Mouse (Mus musculus) intestine, embryonic 15.5 days (tissue): Measurements from ENCODE around the gene Diexf. TPM values are rescaled to one million over a fixed set of nuclear protein-coding genes. Genes with fewer than 3 reads are reported as not detected.

Source experiments
- ATAC-seq: fragments of 200-750 bp; cut with Nextera tagmentation; 2 replicates; pipeline ENCODE4 v1.8.0; 2017; ENCODE audit warnings: moderate TSS enrichment, moderate library complexity
- H3K27ac ChIP-seq: fragments of 300-500 bp; sonication (generic); 2 replicates; pipeline ENCODE4 v1.5.1; 2015; ENCODE audit warnings: mild to moderate bottlenecking, inconsistent platforms
- H3K27me3 ChIP-seq: fragments of 300-500 bp; sonication (generic); replicated peaks from 2 replicates; pipeline ENCODE4 v1.6.1; 2015; ENCODE audit warnings: inconsistent platforms
- H3K36me3 ChIP-seq: fragments of 300-500 bp; sonication (generic); 2 replicates; pipeline ENCODE4 v1.6.1; 2015; ENCODE audit warnings: inconsistent platforms
- H3K4me1 ChIP-seq: fragments of 300-500 bp; sonication (generic); replicated peaks from 2 replicates; pipeline ENCODE4 v1.6.1; 2015; ENCODE audit warnings: inconsistent platforms
- H3K4me2 ChIP-seq: fragments of 300-500 bp; sonication (generic); replicated peaks from 2 replicates; pipeline ENCODE4 v1.6.1; 2015; ENCODE audit warnings: mild to moderate bottlenecking, inconsistent platforms
- H3K4me3 ChIP-seq: fragments of 300-500 bp; sonication (generic); replicated peaks from 2 replicates; pipeline ENCODE4 v1.5.1; 2015; ENCODE audit warnings: inconsistent platforms
- H3K9ac ChIP-seq: fragments of 300-500 bp; sonication (generic); 2 replicates; pipeline ENCODE4 v1.6.1; 2015; ENCODE audit warnings: inconsistent platforms
- H3K9me3 ChIP-seq: fragments of 300-500 bp; sonication (generic); 2 replicates; pipeline ENCODE4 v1.6.1; 2016; ENCODE audit warnings: inconsistent platforms
- WGBS: fragments of 180-500 bp; shearing (Covaris S2); methylation state at CpG from one replicate; pipeline ENCODE4 v1.1.7; 2015; 5-methylcytosine and 5-hydroxymethylcytosine counted together
- polyA plus RNA-seq: library from polyadenylated mRNA; unstranded; fragments of >200 nt; fragmentation: Nextera tagmentation; extraction: Ambion mirVana; gene quantifications from 2 replicates; pipeline ENCODE4 v1.2.1, GENCODE M21; 2015

Diexf gene
- polyA plus RNA-seq, 1 experiment from 2014 or later: 7.5 TPM

GRCm38 (mm10) chr1:193133726-193134125 is 3.7 kb upstream of the Diexf start:
- H3K27me3 ChIP-seq: no peaks in the 10 kb centered on the region
- no peak for ATAC-seq
- H3K4me1 ChIP-seq: peaks cover 10% of the 10 kb centered on the region; the same call in 1 of the 2 replicates
- no peak overlapping the region for H3K27ac ChIP-seq
- 91% methylated on average over 1 of the region's 1 CpGs for WGBS
- H3K4me3 ChIP-seq: no peak overlapping the region
- no peaks in the 10 kb centered on the region for H3K9me3 ChIP-seq
- H3K9ac ChIP-seq: no peak overlapping the region
- H3K4me2 ChIP-seq: no peak overlapping the region
- H3K36me3 ChIP-seq: no peaks in the 10 kb centered on the region

GRCm38 (mm10) chr1:193132385-193132784 is 2.3 kb upstream of the Diexf start:
- Histone ChIP-seq H3K36me3 (no peaks in the 10 kb centered on the region), H3K27me3 (no peaks in the 10 kb centered on the region), H3K9me3 (no peaks in the 10 kb centered on the region), H3K27ac (no peak overlapping the region), H3K4me3 (no peak overlapping the region), H3K9ac (no peak overlapping the region), H3K4me2 (no peak overlapping the region), H3K4me1 (peaks cover 8% of the 10 kb centered on the region; the same call in 1 of the 2 replicates)
- ATAC-seq: no peak

GRCm38 (mm10) chr1:193131311-193131948 is 1.4 kb upstream of the Diexf start:
- ATAC-seq: peak; percentile 87
- 30% methylated on average over 6 of the region's 6 CpGs for WGBS

GRCm38 (mm10) chr1:193130839-193131238 is 767 bp upstream of the Diexf start:
- Histone ChIP-seq H3K9ac (no peak overlapping the region), H3K36me3 (0 out of 2 replicates have a peak, but pooled peaks cover 4% of the 10 kb centered on the region), H3K27ac (peak overlapping the region; percentile 75), H3K4me3 (peak overlapping the region; percentile 96), H3K27me3 (no peaks in the 10 kb centered on the region), H3K4me1 (peaks cover 8% of the 10 kb centered on the region; the same call in 1 of the 2 replicates), H3K4me2 (peak overlapping the region; percentile 51), H3K9me3 (no peaks in the 10 kb centered on the region)
- 44% methylated on average over 8 of the region's 8 CpGs for WGBS
- peak; percentile 37 for ATAC-seq

More at GRCm38 (mm10) chr1:193131311-193131948, 1.4 kb upstream of the Diexf start:
- H3K4me3 ChIP-seq: no peak overlapping the region
- no peak overlapping the region for H3K9ac ChIP-seq
- H3K4me2 ChIP-seq: peak overlapping the region; percentile 24; the same call in 1 of the 2 replicates
- H3K36me3 ChIP-seq: 0 out of 2 replicates have a peak, but pooled peaks cover 4% of the 10 kb centered on the region
- peak overlapping the region; percentile 75 for H3K27ac ChIP-seq
- H3K9me3 ChIP-seq: no peaks in the 10 kb centered on the region
- H3K27me3 ChIP-seq: no peaks in the 10 kb centered on the region
- H3K4me1 ChIP-seq: peaks cover 8% of the 10 kb centered on the region; the same call in 1 of the 2 replicates

GRCm38 (mm10) chr1:193130456-193130825 is 369 bp upstream of the Diexf start:
- peak overlapping the region; percentile 75 for H3K27ac ChIP-seq
- H3K27me3 ChIP-seq: no peaks in the 10 kb centered on the region
- 21% methylated on average over 11 of the region's 11 CpGs for WGBS
- H3K4me3 ChIP-seq: peak overlapping the region; percentile 96
- 0 out of 2 replicates have a peak, but pooled peaks cover 4% of the 10 kb centered on the region for H3K36me3 ChIP-seq
- peaks cover 8% of the 10 kb centered on the region; the same call in 1 of the 2 replicates for H3K4me1 ChIP-seq
- H3K9me3 ChIP-seq: no peaks in the 10 kb centered on the region
- peak; percentile 31 for ATAC-seq
- H3K4me2 ChIP-seq: peak overlapping the region; percentile 51
- H3K9ac ChIP-seq: peak overlapping the region; percentile 19; the same call in 1 of the 2 replicates

- Histone ChIP-seq H3K4me2 (peak overlapping the region; percentile 64), H3K36me3 (peaks cover 8% of the 10 kb centered on the region; the same call in 1 of the 2 replicates), H3K27me3 (no peaks in the 10 kb centered on the region), H3K4me1 (peaks cover 8% of the 10 kb centered on the region; the same call in 1 of the 2 replicates), H3K9ac (peak overlapping the region; percentile 87), H3K27ac (no peak overlapping the region), H3K4me3 (peak overlapping the region; percentile 96), H3K9me3 (no peaks in the 10 kb centered on the region)
- ATAC-seq: no peak
- WGBS: 25% methylated on average over 5 of the region's 5 CpGs
Observed at GRCm38 (mm10) chr1:193129321-193129720, 751 bp downstream of the Diexf start.

- WGBS: 96% methylated on average over 6 of the region's 6 CpGs
- Histone ChIP-seq H3K4me2 (no peak overlapping the region), H3K4me3 (no peak overlapping the region)
Observed at GRCm38 (mm10) chr1:193128055-193128454, 2.0 kb downstream of the Diexf start.

GRCm38 (mm10) chr1:193125835-193126234 is 4.2 kb downstream of the Diexf start:
- H3K9me3 ChIP-seq: no peaks in the 10 kb centered on the region
- H3K27ac ChIP-seq: no peak overlapping the region
- no peak overlapping the region for H3K4me3 ChIP-seq
- no peak for ATAC-seq
- no peak overlapping the region for H3K9ac ChIP-seq
- H3K36me3 ChIP-seq: peaks cover 30% of the 10 kb centered on the region
- no peak overlapping the region for H3K4me2 ChIP-seq
- 71% methylated on average over 4 of the region's 4 CpGs for WGBS
- peaks cover 8% of the 10 kb centered on the region; the same call in 1 of the 2 replicates for H3K4me1 ChIP-seq
- no peaks in the 10 kb centered on the region for H3K27me3 ChIP-seq

More at GRCm38 (mm10) chr1:193128055-193128454, 2.0 kb downstream of the Diexf start:
- Histone ChIP-seq H3K27me3 (no peaks in the 10 kb centered on the region), H3K4me1 (peaks cover 8% of the 10 kb centered on the region; the same call in 1 of the 2 replicates), H3K9ac (no peak overlapping the region), H3K27ac (no peak overlapping the region), H3K9me3 (no peaks in the 10 kb centered on the region), H3K36me3 (peaks cover 12% of the 10 kb centered on the region)
- ATAC-seq: no peak

GRCm38 (mm10) chr1:193123290-193123689 is 6.8 kb downstream of the Diexf start:
- Histone ChIP-seq H3K9ac (no peak overlapping the region), H3K9me3 (no peaks in the 10 kb centered on the region), H3K27me3 (no peaks in the 10 kb centered on the region), H3K4me3 (no peak overlapping the region), H3K4me1 (no peaks in the 10 kb centered on the region), H3K27ac (no peak overlapping the region), H3K4me2 (no peak overlapping the region), H3K36me3 (peaks cover 53% of the 10 kb centered on the region)
- WGBS: 92% methylated on average over 6 of the region's 6 CpGs
- no peak for ATAC-seq

- no peaks in the 10 kb centered on the region for H3K9me3 ChIP-seq
- H3K27ac ChIP-seq: no peak overlapping the region
- no peak overlapping the region for H3K9ac ChIP-seq
- no peak overlapping the region for H3K4me3 ChIP-seq
- H3K27me3 ChIP-seq: no peaks in the 10 kb centered on the region
- no peak overlapping the region for H3K4me2 ChIP-seq
- WGBS: 90% methylated on average over 7 of the region's 7 CpGs
- no peak for ATAC-seq
- H3K36me3 ChIP-seq: peaks cover 58% of the 10 kb centered on the region
- no peaks in the 10 kb centered on the region for H3K4me1 ChIP-seq
Observed at GRCm38 (mm10) chr1:193122793-193123192, 7.3 kb downstream of the Diexf start.

- Histone ChIP-seq H3K36me3 (peaks cover 59% of the 10 kb centered on the region), H3K27me3 (no peaks in the 10 kb centered on the region)
- WGBS: 95% methylated on average over 9 of the region's 9 CpGs
Observed at GRCm38 (mm10) chr1:193112093-193112492, 18.0 kb downstream of the Diexf start.

GRCm38 (mm10) chr1:193102996-193103395 is 27.1 kb downstream of the Diexf start:
- Histone ChIP-seq H3K4me2 (no peak overlapping the region), H3K36me3 (peaks cover 11% of the 10 kb centered on the region; the same call in 1 of the 2 replicates), H3K27ac (no peak overlapping the region), H3K27me3 (no peaks in the 10 kb centered on the region), H3K9me3 (no peaks in the 10 kb centered on the region), H3K4me1 (no peaks in the 10 kb centered on the region), H3K4me3 (no peak overlapping the region), H3K9ac (no peak overlapping the region)
- no peak for ATAC-seq
- 71% methylated on average over 3 of the region's 3 CpGs for WGBS

More at GRCm38 (mm10) chr1:193112093-193112492, 18.0 kb downstream of the Diexf start:
- ATAC-seq: no peak
- Histone ChIP-seq H3K4me1 (no peaks in the 10 kb centered on the region), H3K9me3 (no peaks in the 10 kb centered on the region), H3K4me2 (no peak overlapping the region), H3K9ac (no peak overlapping the region), H3K27ac (no peak overlapping the region), H3K4me3 (no peak overlapping the region)

- no peak overlapping the region for H3K27ac ChIP-seq
- no peak overlapping the region for H3K9ac ChIP-seq
- ATAC-seq: no peak
- H3K4me1 ChIP-seq: no peaks in the 10 kb centered on the region
- no peaks in the 10 kb centered on the region for H3K27me3 ChIP-seq
- no peak overlapping the region for H3K4me3 ChIP-seq
- H3K4me2 ChIP-seq: no peak overlapping the region
- peaks cover 9% of the 10 kb centered on the region; the same call in 1 of the 2 replicates for H3K36me3 ChIP-seq
- no peaks in the 10 kb centered on the region for H3K9me3 ChIP-seq
- WGBS: 86% methylated on average over 5 of the region's 5 CpGs
Observed at GRCm38 (mm10) chr1:193102556-193102955, 27.5 kb downstream of the Diexf start.
